Mouse (Mus musculus): Measurements from ENCODE around the gene Mafg.

GRCm38 (mm10) chr11:120632559-120633519, 561 bp downstream of the Mafg start:
- no peak for TF ChIP-seq CTCF (IDR thresholded peaks at IDR 0.05; ENCODE audit: control insufficient read depth, insufficient read depth, low read length)
- TF ChIP-seq POLR2A (IDR thresholded peaks at IDR 0.05; ENCODE audit: borderline replicate concordance, control insufficient read depth, low read depth, low read length) = peak; percentile 65; the same call in 1 of the 2 replicates

All from bone marrow, adult 2 months (tissue).